Mouse (Mus musculus) myocyte (in vitro differentiated cells): Measurements from ENCODE around the gene Taf9.

Source experiments
- E2F4 ChIP-seq: IDR thresholded peaks from one replicate; pipeline ENCODE4 v1.6.1; 2011; ENCODE audit warnings: mild to moderate bottlenecking, control low read depth, moderate library complexity; ENCODE audit not compliant: insufficient read depth
- MAX ChIP-seq: IDR thresholded peaks from one replicate; pipeline ENCODE4 v1.6.1; 2011; ENCODE audit warnings: low read depth, mild to moderate bottlenecking, control low read depth
- MYOD1 ChIP-seq, 3 experiments: IDR thresholded peaks; one replicate each; pipeline ENCODE4 v1.6.1; 2011; ENCODE audit warnings: control low read depth in 2 of 3, low read depth in 2 of 3, mild to moderate bottlenecking in 2 of 3, moderate library complexity in 1 of 3; ENCODE audit not compliant: insufficient read length in 2 of 3, control insufficient read depth in 1 of 3
- MYOG ChIP-seq, 3 experiments: IDR thresholded peaks; one replicate each; pipeline ENCODE4 v1.6.1; 2011; ENCODE audit warnings: control low read depth in 2 of 3, low read depth in 2 of 3, mild to moderate bottlenecking in 2 of 3; ENCODE audit not compliant: insufficient read length in 2 of 3, control insufficient read depth in 1 of 3, insufficient read depth in 1 of 3
- POLR2A ChIP-seq: IDR thresholded peaks from one replicate; pipeline ENCODE4 v1.6.1; 2011; ENCODE audit warnings: low read depth, mild to moderate bottlenecking, control low read depth, moderate library complexity; ENCODE audit not compliant: insufficient read length
- POLR2AphosphoS2 ChIP-seq: IDR thresholded peaks from one replicate; pipeline ENCODE4 v1.6.1; 2011; ENCODE audit warnings: low read depth, control low read depth; ENCODE audit not compliant: insufficient read length
- TCF12 ChIP-seq: IDR thresholded peaks from one replicate; pipeline ENCODE4 v1.6.1; 2011; ENCODE audit warnings: mild to moderate bottlenecking, control low read depth; ENCODE audit not compliant: poor library complexity, insufficient read depth, severe bottlenecking
- TCF3 ChIP-seq: IDR thresholded peaks from one replicate; pipeline ENCODE4 v1.6.1; 2011; ENCODE audit warnings: low read depth, control low read depth; ENCODE audit not compliant: insufficient read length
- USF1 ChIP-seq: IDR thresholded peaks from one replicate; pipeline ENCODE4 v1.6.1; 2011; ENCODE audit warnings: low read depth, mild to moderate bottlenecking, control low read depth, moderate library complexity

- no peak for TF ChIP-seq POLR2A
- no peak for TF ChIP-seq MAX
- TF ChIP-seq POLR2AphosphoS2, result no peak
- TF ChIP-seq TCF12, result no peak
- no peak for TF ChIP-seq E2F4
- TF ChIP-seq MYOG (IDR thresholded peaks at IDR 0.05; ENCODE audit: control insufficient read depth in 1 of 3, insufficient read depth in 1 of 3, insufficient read length in 2 of 3, low read depth in 2 of 3), result no peak
- no peak for TF ChIP-seq USF1
- no peak for TF ChIP-seq TCF3
- no peak for TF ChIP-seq MYOD1 (IDR thresholded peaks at IDR 0.05; ENCODE audit: control insufficient read depth in 1 of 3, insufficient read length in 2 of 3, low read depth in 2 of 3)
Observed at GRCm38 (mm10) chr13:100611266-100611665, 40.1 kb upstream of the Taf9 start.
